Mouse (Mus musculus) ES-E14 (cell line): ENCODE data around the gene Olfm1. TPM values are rescaled to one million over a fixed set of nuclear protein-coding genes. Genes with fewer than 3 reads are reported as not detected.
A peak's percentile ranks its signal among the peaks of the same experiment; 100 is the strongest.

Source experiments
- DNase-seq: peaks from one replicate; pipeline ENCODE4 v3.0.0-alpha.2; 2013; ENCODE audit warnings: low read depth, low spot score
- H3K27ac ChIP-seq: 2 replicates; pipeline ENCODE4 v1.5.1; 2012; ENCODE audit warnings: low read depth, mild to moderate bottlenecking, low read length, moderate library complexity, mixed read lengths; ENCODE audit not compliant: poor library complexity, insufficient read depth, severe bottlenecking
- H3K36me3 ChIP-seq: 2 replicates; pipeline ENCODE4 v1.6.1; 2012; ENCODE audit warnings: mild to moderate bottlenecking, low read length, moderate library complexity, mixed read lengths; ENCODE audit not compliant: control insufficient read depth, poor library complexity, insufficient read depth, severe bottlenecking
- H3K4me1 ChIP-seq, 2 experiments: fragments of 150-350 bp in 1 of 2; sonication (generic) in 1 of 2; 2 replicates each; pipeline ENCODE4 v1.6.1; 2012; ENCODE audit warnings: low read length in 2 of 2, mild to moderate bottlenecking in 1 of 2, mixed read lengths in 1 of 2; ENCODE audit not compliant: control insufficient read depth in 2 of 2, insufficient read depth in 2 of 2, poor library complexity in 1 of 2
- H3K4me3 ChIP-seq, 2 experiments: fragments of 150-350 bp in 1 of 2; sonication (generic) in 1 of 2; 2 replicates each; pipeline ENCODE4 v1.5.1; 2012; ENCODE audit warnings: low read length in 2 of 2, low read depth in 1 of 2, mild to moderate bottlenecking in 1 of 2, mixed read lengths in 1 of 2; ENCODE audit not compliant: insufficient read depth in 1 of 2, poor library complexity in 1 of 2, severe bottlenecking in 1 of 2
- H3K9ac ChIP-seq: 2 replicates; pipeline ENCODE4 v1.6.1; 2012; ENCODE audit warnings: low read depth, mild to moderate bottlenecking, low read length, mixed read lengths; ENCODE audit not compliant: poor library complexity, insufficient read depth, severe bottlenecking
- H3K9me3 ChIP-seq: fragments of 150-350 bp; sonication (generic); 2 replicates; pipeline ENCODE4 v1.6.1; 2012; ENCODE audit warnings: low read depth, mild to moderate bottlenecking, low read length; ENCODE audit not compliant: control insufficient read depth, insufficient read depth
- CHD2 ChIP-seq: IDR thresholded peaks from 2 replicates; pipeline ENCODE4 v1.6.1; 2014; ENCODE audit warnings: mild to moderate bottlenecking, low read depth, low read length, inconsistent platforms
- HCFC1 ChIP-seq: IDR thresholded peaks from 2 replicates; pipeline ENCODE4 v1.6.1; 2012; ENCODE audit warnings: low read length, inconsistent platforms, borderline replicate concordance; ENCODE audit not compliant: insufficient read depth
- MAFK ChIP-seq: IDR thresholded peaks from 2 replicates; pipeline ENCODE4 v1.6.1; 2014; ENCODE audit warnings: mild to moderate bottlenecking, low read depth, low read length, inconsistent platforms; ENCODE audit not compliant: insufficient read depth
- ZC3H11A ChIP-seq: IDR thresholded peaks from 2 replicates; pipeline ENCODE4 v1.6.1; 2012; ENCODE audit warnings: low read depth, mild to moderate bottlenecking, inconsistent platforms, low read length, borderline replicate concordance
- ZNF384 ChIP-seq: IDR thresholded peaks from 2 replicates; pipeline ENCODE4 v1.6.1; 2012; ENCODE audit warnings: low read depth, low read length, inconsistent platforms
- in situ Hi-C, 2 experiments: fragments of 600-800 bp; cut with MboI; formaldehyde crosslinking; loops; one replicate each; pipeline ENCODE4 v1.15.1; 2025; ENCODE audit warnings: low sequenced_read_pairs in 2 of 2, inconsistent platforms in 1 of 2; ENCODE audit not compliant: unreplicated experiment in 2 of 2
- total RNA-seq: library from RNA; depleted of rRNA; stranded (reverse); fragments of 300-350 nt; gene quantifications from 2 replicates; pipeline ENCODE4 v1.2.3, GENCODE M21; 2012

Olfm1 gene
- total RNA-seq, 1 experiment = 3.4 TPM

DNA sequence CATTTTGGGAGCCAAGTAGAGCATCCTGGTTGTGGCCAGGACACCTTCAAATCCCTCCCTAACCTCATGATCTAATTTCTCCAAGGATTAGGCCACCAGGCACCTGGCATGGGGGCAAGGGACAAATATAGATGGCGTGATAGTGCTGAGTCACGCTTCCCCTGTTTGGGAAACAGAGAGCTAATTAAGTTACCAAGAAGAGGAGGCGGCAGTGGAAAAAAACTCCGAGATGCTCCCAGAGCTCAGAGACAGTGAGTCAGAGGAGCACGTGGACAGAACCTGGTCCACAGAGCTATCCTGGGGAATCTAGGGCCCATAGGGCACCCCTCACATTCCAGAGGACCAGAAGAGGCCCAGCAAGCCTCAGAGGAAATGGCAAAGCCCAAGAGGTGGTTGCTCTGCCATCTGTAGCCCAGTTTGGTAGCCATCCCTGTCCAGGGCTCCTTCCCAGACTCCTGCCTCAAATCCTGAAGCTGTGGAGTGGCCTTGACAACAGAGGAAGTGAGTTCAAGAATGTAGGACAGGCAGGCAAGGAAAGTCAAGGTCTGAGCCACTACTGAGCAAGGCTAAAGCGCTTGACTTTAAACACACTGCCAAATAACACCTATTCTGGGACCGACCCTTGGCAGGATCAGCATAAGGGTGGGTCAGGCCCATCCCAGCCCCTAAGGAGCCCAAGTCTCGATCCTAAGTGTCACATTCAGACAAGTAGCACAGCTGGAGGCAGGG, 52.0 kb downstream of the Olfm1 start:
- DNase-seq = no peak
- in situ Hi-C loops = no loop called here
- TF ChIP-seq ZC3H11A (no peak), CHD2 (no peak), ZNF384 (no peak), HCFC1 (no peak), MAFK (no peak)
- Histone ChIP-seq H3K36me3 (no peaks in the 10 kb centered on the region), H3K4me1 (peaks cover 0 to 3% of the 10 kb centered on the region in 2 experiments; a peak in 1 of 4 replicates), H3K9me3 (no peaks in the 10 kb centered on the region), H3K4me3 (no peak overlapping the region), H3K9ac (no peak overlapping the region), H3K27ac (no peak overlapping the region)

DNA sequence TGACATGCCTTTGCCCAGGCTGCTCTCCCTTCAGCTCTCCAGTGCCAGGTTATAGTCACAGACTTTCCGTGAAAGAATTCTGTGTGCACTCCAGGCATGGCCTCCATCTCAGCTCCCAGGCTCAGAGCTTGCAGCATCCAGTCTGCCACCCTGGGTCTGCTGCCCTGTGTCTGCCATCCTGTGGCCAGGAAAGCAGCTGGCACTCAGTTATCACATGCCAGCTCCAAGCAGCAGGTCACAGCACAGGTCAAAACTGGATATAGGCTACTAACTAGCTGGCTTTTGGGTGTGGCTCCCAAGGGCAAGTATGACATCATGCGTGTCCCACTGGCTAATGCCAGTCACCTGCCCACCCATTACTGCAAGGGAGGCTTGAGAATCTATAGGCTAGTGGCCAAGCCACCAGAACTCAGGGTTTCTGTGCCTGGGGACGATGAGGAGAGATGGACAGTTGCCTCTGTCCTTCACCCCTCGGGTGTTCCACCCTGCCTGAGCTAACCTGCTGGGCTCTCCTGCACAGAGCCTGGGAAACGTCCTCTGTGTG, 53.4 kb downstream of the Olfm1 start:
- DNase-seq = no peak
- TF ChIP-seq ZNF384 = no peak
- TF ChIP-seq MAFK = no peak
- no peak for TF ChIP-seq ZC3H11A
- no peak for TF ChIP-seq CHD2
- no peak for TF ChIP-seq HCFC1
- no peaks in the 10 kb centered on the region for H3K9me3 ChIP-seq
- no peak overlapping the region for H3K9ac ChIP-seq
- H3K27ac ChIP-seq = no peak overlapping the region
- in situ Hi-C loops = no loop called here
- peaks cover 0 to 3% of the 10 kb centered on the region in 2 experiments; a peak in 1 of 4 replicates for H3K4me1 ChIP-seq
- H3K36me3 ChIP-seq = no peaks in the 10 kb centered on the region
- no peak overlapping the region for H3K4me3 ChIP-seq

DNA sequence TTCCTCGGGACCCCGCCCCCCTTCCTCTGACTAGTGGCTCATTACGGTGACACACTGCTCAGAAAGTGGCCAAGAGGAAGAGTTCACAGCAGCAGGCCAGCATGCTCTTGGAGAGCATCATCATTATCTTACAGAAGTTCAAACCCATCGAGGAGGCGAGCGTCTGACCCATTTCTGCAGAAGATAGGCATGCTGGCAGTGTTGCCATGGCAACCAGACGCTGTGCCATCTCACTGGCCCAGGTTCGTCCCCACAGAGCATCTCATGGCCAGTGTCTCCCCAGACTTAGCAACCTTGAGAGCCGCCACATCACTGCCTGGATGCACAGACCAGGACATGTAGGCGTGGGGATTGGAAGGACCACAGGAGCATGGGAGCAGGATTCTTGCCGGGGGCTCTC, 54.3 kb downstream of the Olfm1 start:
- no peaks in the 10 kb centered on the region for H3K36me3 ChIP-seq
- H3K27ac ChIP-seq = no peak overlapping the region
- no peaks in the 10 kb centered on the region; a peak in 1 of 4 replicates for H3K4me1 ChIP-seq
- no peak overlapping the region for H3K4me3 ChIP-seq
- no peaks in the 10 kb centered on the region for H3K9me3 ChIP-seq
- no peak overlapping the region for H3K9ac ChIP-seq
- in situ Hi-C loops = no loop called here
- DNase-seq = no peak
- TF ChIP-seq MAFK = no peak
- TF ChIP-seq CHD2 = no peak
- no peak for TF ChIP-seq ZC3H11A
- TF ChIP-seq ZNF384 = no peak
- no peak for TF ChIP-seq HCFC1

DNA sequence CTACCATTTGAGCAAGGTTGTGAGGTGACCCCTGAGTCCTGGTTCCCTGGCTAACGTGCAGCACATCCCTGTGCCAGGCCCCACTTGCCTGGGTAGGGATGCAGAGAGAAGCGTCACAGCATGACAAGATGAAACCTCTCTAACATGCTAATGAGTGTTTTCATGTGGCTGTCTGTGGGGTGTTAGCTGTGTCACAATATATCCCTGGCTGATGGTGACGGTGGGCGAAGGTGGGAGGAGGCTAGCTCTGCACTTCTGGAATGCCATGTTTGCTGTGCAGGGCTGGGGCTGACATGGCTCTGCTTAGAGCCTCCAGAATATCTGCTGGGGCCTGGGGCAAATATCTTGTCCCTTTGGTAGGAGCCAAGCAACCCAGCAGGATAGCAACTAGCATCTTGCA, 59.8 kb downstream of the Olfm1 start:
- Histone ChIP-seq H3K36me3 (no peaks in the 10 kb centered on the region), H3K9ac (no peak overlapping the region), H3K9me3 (no peaks in the 10 kb centered on the region), H3K27ac (peak overlapping the region; percentile 20; the same call in 1 of the 2 replicates), H3K4me1 (no peaks in the 10 kb centered on the region), H3K4me3 (no peak overlapping the region)
- no peak for DNase-seq
- in situ Hi-C loops = no loop called here
- TF ChIP-seq ZC3H11A (no peak), ZNF384 (no peak), CHD2 (no peak), HCFC1 (no peak), MAFK (no peak)
